Mouse (Mus musculus) CD4-positive, CD25-positive, alpha-beta regulatory T cell, adult 4 months (primary cell): ENCODE measurements around the gene Speer4e. TPM values are rescaled to one million over a fixed set of nuclear protein-coding genes. Genes with fewer than 3 reads are reported as not detected.

Experiments used
- polyA plus RNA-seq, 2 experiments: library from polyadenylated mRNA; unstranded; fragments of 100-300 nt; shearing (Covaris generic); gene quantifications; one replicate each; pipeline ENCODE4 v1.2.1; 2017

The Speer4e gene
- polyA plus RNA-seq, 2 experiments from 2014 or later = not detected

Other genes with a start within 250 kb of the Speer4e start
- not detected for gene Gm9758, start 23.5 kb downstream of the Speer4e start, polyA plus RNA-seq
- not detected for gene Gm10354, start 40.5 kb upstream of the Speer4e start, polyA plus RNA-seq
- gene Gm17019, start 94.6 kb upstream of the Speer4e start, polyA plus RNA-seq = not detected